Mouse (Mus musculus) gonadal fat pad, adult 2 months (tissue): ENCODE measurements around the gene Phlpp1. TPM values are rescaled to one million over a fixed set of nuclear protein-coding genes. Genes with fewer than 3 reads are reported as not detected.

Experiments
- DNase-seq: peaks from one replicate; pipeline ENCODE4 v3.0.0-alpha.2; 2012; ENCODE audit warnings: low read depth
- polyA plus RNA-seq: library from polyadenylated mRNA; depleted of rRNA; stranded (reverse); fragments of >200 nt; gene quantifications from 2 replicates; pipeline ENCODE4 v1.2.3, GENCODE M21; 2012

The Phlpp1 gene
- polyA plus RNA-seq, 1 experiment = 9.0 TPM

DNA sequence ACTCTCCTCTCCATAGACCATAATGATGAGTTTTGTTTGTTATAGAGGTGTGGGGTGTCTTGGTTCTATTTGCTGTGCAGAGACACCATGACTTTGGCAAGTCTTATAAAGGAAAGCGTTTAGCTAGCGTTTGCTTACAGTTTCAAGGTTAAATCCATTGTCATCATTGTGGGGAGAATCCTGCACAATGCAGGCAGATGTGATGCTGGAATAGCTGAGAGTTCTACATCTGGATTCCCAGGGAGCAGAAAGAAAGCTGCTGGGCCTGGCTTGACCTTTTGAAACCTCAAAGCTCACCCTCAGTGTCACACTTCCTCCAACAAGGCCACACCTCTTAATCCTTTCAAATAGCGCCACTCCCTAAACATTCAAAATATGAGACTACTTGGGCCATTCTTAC lies 7.4 kb upstream of the Phlpp1 start:
- DNase-seq = no peak

DNA sequence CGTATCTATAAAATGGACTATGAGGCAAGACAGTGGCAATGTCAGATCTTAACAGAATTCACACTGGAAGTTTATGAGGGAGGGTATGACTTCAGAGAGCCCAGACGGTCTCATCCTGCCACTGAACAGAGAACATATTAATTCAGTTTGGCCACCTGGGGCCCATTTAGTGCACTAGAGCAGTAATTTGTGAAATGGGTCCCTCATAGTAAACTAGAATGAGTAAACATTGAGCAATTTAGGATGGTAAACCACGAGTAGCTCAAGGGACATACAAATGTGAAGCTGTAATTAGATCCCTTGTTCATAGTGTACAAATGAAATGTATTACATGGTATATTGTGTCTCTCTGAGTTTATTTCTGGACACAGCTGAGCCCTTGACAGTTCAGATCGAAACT lies 3.6 kb upstream of the Phlpp1 start:
- DNase-seq = no peak

DNA sequence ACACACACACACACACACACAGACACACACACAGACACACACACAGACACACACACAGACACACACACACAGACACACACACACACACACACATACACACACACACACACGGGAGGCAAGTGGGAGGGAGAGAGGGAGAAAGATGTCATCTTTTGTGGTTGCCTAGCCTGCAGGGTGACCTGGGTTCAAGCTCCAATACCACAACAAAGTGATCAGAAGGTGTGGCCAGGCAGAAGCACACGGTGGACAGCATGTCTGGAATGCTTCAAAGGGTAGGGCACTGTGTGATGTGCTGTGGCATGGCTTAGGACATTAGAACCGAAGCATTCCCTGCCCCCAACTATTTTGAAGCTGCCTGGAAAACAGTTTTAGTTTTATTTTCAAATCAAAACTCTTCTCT lies 2.8 kb upstream of the Phlpp1 start:
- DNase-seq = no peak

DNA sequence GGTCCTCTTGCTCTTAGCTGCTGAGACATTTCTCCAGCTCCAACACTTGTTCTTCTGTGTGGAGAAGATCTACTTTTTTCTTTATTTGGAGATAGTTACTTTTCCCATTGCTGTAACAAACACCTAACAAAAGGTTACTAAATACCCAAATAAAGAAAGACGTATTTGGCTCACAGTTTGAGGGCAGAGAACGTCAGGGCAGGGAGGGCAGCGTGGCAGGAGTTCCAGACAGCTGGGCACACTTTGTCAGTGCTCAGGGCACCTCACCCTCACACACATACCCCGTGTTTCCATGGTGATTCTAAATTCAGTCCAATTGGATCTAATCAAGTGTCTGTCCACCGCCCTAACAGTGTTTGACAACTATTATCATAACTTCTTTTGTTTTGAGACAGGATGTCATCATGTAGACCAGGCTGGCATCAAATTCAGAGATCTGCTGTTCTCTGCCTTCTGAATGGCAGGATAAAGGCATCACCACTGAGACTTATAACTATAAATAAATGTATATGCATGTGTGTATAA lies 1.7 kb upstream of the Phlpp1 start:
- no peak for DNase-seq

DNA sequence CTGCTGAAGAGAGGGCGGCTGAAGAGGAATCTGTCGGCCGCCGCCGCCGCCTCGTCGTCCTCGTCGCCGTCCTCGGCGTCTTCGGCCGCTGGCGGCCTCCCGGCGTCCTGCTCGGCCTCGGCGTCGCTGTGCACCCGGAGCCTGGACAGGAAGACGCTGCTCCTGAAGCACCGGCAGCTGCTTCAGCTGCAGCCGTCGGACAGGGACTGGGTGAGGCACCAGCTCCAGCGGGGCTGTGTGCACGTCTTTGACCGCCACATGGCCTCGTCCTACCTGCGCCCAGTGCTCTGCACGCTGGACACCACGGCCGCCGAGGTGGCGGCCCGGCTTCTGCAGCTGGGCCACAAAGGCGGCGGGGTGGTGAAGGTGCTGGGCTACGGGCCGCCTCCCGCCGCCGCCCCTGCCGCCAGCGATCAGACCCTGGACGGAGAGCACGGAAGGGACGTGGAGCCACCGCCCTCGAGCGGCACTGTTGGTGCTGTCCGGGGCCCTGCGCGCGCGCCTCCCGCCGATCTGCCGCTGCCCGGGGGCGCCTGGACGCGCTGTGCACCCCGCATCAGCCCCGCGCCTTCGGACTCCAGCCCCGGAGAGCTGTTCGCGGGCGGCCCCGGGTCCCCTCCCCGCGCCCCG lies 864 bp downstream of the Phlpp1 start:
- no peak for DNase-seq

DNA sequence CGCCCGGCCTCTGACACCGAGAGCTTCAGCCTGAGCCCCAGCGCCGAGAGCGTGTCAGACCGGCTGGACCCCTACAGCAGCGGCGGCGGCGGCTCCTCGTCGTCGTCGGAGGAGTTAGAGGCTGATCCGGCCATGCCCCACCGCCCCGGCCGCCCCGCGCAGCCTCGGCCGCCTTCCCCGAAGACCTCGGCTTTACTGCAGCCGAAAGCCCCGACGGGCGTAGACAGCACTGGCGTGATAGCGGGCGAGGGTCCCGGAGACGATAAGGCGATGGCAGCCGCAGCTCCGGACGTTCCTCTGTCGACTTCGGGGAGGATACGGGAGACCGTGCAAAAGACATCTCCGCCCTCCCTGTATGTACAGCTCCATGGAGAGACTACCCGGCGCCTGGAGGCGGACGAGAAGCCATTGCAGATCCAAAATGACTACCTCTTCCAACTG lies 1.4 kb downstream of the Phlpp1 start:
- no peak for DNase-seq

DNA sequence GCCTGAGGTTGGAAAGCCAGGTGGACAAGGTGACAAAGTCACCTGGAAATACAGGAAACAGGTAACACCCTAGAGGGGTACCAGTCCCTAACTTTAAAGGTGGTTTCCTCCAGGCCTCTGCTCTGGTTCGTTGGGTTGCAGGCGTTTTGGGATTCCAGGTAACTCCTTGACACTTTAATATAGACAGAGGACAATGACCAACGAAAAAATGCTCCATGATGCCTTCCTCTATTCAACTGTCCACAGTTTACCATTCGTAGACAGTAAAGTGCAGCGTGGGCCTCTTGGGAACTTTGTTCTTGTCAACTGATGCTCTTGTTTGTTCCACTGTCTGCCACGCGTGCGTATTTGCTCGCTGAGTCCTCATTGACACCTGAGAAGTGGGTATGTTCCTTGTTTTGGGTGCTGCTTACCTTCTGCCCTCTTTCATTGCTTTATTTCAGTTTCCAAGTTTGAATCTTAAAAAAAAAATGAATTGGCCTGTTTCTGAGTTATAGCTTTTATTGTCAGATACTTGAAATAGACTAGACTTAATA lies 2.1 kb downstream of the Phlpp1 start:
- no peak for DNase-seq

DNA sequence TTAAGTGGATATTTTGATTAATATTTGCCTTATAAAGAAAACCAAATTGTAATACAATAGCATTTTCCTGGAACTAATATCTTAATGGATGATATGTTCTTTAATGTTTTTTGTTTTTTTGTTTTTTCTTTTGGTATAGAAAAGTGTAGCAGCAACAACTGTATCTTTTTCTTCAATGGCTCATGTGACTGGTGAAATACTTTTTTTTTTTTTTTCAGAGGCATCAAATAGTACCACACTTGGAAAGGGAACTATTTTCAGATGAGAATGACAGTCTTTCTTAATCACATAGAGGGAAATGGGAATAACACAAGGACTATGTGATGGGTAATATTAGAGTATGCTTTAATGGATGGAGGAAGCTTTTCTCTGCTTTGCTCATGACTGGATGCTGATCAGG lies 3.0 kb downstream of the Phlpp1 start:
- no peak for DNase-seq

DNA sequence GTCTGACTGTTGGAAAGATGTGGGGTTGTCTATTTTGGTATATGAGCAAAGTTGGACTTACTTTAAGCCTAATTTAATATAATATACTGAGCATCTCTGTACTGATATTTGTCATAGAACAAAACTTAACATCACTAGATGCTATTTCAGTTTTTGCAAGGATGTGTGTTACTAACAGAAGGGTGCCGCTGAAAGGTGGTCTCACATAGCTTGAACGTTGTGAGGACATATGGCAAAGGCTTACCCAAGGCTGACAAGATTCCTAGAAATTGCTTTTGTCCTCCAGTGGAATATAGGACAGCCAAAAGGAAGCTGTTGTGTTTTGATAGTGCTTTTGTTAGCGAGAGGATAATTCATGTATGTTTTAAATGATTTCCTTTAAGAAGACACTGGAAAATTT lies 3.8 kb downstream of the Phlpp1 start:
- DNase-seq = no peak

DNA sequence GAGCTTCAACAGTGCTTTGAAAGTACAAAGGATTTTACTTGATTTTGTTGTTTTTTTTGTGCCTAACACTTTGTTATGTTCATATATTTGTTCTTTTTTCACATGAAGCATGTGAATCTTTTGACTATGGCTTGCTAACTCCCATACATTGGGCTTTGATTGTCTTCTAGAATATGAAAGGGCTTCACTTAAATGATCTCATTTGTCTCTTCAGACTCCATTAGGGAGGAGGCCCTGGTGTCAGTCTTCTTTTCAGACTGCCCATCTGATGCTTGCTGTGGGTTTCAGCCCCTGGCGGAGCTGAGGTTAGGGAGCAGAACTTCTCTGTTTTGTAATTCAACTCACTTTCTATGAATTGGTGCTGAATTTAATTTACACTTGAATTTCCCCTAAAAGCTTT lies 5.2 kb downstream of the Phlpp1 start:
- DNase-seq = no peak

DNA sequence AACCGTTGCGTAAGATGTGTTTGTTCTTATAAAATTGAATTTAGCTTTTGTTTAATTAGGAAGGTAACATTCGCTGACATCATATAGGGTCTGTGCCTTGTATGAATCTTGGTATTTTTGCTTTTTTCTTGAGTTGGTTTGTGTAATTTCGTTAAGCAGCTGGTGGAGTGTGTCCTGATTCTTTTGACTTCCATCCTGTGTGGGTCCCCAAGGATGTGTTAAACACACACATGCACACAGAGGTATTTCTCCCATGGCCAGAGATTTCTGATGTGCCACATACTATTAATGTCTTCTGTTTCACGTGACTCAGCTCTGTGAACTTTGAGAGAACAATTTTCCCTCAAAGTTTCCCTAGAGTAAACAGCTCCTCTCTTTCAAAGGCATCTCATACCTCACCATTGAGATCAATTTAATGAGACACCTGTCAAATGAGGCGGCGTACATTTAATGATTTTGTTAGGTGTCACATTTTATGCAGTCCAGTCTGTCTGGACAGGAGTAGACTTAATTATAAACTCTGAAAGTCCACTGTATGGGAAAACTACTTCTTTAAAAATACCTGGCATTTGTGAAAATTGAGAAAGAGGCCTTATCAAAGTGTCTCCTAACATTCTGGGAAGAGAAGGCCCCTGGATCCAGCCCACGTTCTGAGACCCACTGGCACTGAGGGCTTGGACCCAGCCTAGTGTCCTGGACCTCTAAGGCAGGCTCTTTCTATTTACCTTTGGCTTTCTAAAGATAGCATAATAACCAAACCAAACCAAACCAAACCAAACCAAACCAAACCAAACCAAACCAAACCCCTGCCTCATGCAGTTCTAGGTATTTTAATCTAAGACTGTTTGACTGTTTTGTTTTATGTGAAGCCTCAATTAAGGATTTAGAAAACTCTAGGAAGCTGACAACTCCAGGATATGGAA lies 6.6 kb downstream of the Phlpp1 start:
- no peak for DNase-seq

DNA sequence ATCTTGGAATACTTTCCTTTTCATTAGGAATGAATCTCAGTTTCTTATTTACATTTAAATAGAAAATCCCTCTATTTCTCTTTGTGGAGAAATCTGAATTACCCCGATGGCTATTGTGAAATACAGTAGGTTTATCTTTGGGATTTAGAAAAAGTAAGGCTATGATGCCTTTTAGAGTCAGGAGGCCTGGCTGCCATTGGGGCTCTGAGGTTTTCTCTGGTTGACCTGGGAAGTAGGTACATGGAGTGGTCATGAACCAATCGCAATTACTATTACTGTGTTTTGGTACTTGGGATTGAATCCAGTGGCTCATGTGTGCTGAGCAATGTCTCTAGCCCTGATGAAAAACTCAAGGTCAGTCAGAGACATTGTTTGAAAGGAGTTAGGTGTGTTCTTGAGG lies 12.1 kb downstream of the Phlpp1 start:
- no peak for DNase-seq

DNA sequence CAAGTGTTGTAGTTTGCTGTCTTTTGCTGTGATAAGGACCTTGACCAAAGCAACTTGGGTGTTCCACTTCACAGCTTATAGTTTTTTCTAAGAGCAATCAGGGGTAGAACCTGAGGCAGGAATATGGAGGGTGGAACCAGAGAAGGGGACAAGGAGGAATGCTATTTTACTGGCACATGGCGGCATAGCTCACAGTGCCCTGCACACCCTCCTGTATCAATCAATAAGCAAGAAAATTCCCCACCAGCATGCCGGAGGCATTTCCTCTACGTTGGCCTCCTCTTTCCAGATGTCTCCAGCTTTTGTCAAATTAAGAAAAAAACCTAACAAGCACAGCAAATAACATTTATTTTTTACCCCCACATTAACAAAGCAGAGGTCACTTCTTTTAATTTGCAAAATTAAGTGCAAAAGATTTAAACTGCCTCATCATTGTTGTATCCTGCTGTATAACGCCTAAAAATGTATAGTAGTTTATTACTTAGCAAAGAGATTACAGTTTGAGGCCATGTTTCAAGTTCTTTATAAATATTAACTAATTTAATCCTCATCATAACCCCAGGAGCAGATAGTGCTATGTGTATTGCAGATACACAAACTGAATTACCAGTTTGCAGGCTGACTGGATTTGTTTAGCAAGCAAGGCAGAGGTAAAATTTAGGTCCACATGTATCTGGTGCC lies 13.4 kb downstream of the Phlpp1 start:
- DNase-seq = no peak

DNA sequence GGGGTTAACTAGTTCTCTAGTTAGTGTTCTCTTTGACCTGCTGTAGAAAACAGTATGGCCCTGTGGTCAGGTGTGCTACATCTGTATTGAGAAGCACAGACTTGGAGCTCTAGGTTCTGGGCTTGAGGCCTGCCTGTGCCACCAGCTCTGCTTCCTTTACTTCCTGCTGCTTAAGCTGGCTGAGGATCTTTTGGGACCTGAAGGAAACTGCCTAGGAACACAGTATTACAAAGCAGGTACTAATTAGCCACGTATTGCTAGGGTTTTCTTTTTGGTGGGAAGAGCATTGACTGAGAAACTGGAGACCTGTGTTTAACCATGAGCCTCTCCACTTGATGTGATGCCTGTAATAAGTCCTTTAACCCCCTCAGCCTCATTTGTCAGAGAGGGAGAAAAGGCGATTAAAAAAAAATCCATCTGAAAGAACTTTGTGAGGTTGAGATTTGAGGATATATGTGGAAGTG lies 13.9 kb downstream of the Phlpp1 start:
- no peak for DNase-seq

DNA sequence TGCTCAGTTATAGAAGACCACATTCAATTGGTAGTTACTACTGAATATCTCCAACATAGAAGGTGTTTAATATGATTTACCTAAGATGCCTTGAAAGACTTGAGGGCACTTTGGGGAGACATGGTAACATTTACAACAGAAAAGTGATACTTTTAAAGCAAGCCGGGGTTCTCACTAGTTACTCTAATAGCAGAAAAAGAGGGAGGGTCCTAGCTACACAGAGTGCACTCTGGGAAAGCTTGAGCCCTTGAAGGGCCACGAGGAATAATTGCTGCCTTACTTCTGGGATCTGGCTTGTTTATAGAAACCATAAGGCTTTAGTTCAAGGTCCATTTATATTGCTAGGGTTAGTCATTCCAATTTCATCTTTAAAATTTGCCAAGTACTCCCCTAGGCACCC lies 14.5 kb downstream of the Phlpp1 start:
- DNase-seq = no peak

DNA sequence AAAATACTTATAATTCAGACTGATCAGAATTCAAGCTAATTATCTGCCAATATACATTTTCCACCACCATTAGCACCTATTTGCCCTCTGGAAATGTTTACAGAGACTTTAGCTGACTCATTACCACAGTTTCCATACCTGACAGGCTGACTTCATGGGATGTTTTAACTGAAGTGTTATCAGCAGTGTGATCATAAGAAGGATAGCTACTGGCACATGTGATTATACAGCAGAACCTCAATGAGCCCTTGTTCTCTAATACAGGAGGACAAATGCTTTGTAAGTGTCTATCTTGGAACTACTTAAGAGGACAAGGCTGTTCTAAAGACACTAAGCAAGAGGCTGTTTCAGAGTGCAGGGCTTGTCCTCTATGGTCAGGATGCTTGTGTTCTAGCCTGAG lies 15.9 kb downstream of the Phlpp1 start:
- no peak for DNase-seq

DNA sequence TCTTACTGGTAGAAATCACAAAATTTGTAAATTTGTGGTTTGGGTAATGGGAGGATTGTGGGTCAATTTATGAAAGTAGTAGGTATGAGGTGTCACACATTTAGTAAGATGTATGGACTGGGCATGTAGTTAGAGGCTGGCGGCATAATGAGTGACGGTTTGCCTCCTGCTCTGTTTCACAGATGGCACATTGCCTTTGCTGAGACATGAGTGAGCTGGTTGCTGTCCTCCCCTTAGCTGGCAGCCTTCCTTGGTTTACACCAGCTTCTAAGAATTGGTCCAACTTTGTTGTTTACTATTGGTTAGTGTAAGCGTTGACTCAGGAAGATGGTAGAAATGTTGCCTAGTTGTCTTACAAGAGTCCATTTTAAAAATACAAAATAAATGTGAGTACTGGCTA lies 17.2 kb downstream of the Phlpp1 start:
- no peak for DNase-seq

DNA sequence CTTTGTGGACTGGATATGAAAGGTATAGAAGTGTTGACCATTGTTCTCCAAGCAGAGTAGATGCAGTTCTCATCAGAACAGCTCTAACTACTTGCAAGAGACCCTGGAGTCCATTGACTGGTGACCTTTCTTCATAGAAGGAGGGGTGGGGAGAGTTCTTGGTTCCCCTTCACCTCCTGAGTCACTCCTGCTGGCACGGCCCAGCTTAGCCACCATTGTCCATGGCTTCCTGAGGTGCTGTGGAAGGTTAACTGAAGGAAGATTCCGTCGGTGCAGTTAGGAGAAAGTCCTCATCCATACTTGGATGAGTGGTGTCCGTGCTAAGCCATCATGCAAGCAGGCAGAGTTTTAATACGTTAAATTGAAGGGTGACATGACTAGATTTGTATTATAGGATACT lies 17.8 kb downstream of the Phlpp1 start:
- DNase-seq = no peak

DNA sequence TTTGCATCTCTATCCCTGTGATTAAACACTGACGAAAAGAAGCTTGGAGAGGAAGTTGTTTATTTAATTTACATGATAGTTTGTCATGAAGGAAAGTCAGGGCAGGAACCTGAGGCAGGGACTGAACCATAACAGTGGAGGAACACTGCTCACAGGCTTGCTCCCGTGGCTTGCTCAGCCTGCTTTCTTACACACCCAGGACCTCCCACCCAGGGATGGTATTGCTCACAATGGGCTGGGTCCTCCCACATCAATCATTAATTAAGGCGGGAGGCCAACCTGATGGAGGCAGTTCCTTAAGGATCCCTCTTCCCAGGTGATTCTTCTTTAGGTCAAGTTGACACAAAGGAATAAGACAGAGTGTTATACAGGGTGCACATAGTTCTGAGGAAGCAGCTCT lies 19.1 kb downstream of the Phlpp1 start:
- no peak for DNase-seq

DNA sequence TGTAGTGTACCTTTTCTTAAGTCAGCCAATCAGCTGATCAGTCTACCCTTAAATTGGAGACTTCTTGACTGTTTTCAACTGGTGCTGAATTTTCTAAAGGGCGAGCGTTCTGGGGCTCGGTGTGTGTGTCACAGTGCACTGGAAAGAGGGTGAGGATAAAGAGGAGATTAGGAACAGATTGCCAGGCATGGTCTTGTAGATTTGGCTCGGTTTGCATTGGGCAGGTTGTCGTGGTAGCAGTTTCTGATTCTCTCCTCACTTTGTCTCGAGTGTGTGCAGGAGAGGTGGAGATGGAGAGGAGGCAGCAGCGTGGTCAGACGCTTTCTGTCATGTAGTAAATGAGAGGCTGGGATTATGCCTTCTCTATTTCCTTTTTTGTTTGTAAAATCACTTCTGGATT lies 20.3 kb downstream of the Phlpp1 start:
- no peak for DNase-seq

DNA sequence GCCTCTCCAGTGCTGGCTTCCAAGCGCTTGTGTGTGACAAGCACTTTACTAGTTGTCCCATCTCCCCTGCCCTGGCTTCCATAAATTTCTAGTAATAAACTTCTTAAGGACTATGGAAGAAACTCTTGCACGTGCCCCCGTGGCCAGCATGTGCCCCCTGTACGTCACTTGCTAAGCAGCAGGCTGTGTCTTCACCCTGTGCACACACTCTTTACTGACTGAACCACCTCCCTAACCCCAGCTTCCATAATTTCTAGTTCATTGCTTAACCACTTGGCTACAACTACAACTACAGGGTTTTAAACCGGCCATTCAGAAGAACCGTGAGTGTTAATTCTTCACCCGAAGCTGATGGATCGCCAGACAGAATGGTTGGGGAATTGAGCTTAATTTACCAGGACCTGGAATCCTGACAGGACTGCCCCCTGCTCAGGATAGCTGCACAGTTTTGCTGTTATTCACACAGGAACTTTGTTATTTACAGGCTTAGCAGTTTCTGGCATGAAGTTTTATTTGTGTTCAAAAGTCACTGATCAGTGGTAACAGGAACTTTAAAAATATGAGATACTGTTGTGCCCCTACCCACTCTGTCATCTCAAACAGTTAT lies 21.4 kb downstream of the Phlpp1 start:
- no peak for DNase-seq

DNA sequence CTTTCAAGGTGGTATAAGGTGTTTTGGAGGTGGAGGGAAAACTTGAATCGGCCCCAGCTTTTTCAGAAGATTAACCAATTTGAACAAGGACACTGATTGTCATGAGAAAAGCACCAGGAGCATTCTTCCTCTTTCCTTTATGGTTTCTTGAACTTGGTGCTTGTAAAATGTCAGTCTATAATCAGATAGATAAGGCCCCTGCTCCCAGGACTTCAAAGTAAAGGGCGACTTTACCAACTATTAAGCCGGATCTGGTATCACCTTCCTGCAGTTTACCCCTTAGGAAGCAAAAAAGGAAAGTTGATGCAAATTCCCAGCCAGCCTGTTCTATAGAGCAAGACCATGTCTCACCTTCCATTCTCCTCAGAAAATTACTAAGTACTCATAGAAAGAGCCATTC lies 21.9 kb downstream of the Phlpp1 start:
- no peak for DNase-seq
